Mouse (Mus musculus): Measurements from ENCODE around the gene Btk.
"Not testable (repeated sequence)": the region's sequence is repeated elsewhere in the genome, so short reads cannot be mapped to it uniquely, and the experiment has no call there.

The Btk gene

DNA sequence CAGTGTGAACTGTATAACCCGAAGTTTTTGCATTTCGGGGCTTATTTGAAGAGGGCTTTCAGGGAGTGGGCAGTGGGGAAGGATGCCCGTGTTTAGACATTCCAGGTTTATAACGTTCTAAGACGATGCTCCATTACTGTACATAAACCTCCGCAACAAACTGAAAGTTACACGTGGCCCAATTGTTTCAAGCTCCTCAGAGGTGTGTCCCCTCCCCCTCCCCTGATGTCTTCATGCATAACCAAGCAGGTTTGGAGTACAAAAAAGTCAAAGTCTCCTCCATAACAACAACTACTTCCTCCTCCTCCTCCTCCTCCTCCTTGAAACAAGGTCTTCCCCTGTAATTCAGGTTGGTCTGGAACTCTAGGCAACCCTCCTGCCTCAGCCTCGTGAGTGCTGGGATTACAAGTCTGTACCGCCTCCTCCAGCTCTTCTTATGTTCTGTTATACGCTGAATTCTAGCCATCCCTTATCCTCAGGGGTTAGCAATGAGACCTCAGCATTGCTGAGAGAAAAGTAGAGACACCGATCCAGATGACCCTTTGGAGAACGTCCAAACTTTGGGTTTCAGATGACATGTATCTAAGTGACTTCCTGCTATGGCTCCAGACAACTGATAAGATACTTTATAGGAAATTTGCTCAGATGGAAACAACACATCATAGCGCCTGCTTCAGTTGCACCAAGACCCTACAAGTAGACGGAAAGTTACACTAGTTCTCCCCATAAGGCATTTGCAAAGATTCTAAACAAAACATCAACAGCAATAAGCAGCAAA is 2.7 kb downstream of the Btk start:
- DNase-seq (ENCODE audit: low read depth): no peak

DNA sequence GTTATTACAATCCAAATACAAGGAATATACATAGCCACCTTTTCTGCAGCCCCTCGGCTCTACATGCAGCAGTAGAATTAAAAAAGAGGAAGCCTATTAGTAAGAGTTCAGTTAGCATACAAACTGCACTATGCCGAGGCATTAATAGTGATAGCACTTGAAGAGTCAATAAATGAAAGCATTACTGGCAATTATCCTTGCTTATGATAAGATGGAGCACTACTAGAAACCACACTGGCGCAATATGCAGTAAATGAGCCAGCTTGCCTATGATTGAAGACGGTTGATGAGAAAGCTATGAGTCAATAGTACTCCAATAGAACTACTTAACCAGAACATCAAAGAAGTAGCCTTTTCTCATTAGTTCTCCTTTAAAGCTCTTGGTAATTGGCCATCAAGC is 5.5 kb downstream of the Btk start:
- DNase-seq (ENCODE audit: low read depth): no peak

DNA sequence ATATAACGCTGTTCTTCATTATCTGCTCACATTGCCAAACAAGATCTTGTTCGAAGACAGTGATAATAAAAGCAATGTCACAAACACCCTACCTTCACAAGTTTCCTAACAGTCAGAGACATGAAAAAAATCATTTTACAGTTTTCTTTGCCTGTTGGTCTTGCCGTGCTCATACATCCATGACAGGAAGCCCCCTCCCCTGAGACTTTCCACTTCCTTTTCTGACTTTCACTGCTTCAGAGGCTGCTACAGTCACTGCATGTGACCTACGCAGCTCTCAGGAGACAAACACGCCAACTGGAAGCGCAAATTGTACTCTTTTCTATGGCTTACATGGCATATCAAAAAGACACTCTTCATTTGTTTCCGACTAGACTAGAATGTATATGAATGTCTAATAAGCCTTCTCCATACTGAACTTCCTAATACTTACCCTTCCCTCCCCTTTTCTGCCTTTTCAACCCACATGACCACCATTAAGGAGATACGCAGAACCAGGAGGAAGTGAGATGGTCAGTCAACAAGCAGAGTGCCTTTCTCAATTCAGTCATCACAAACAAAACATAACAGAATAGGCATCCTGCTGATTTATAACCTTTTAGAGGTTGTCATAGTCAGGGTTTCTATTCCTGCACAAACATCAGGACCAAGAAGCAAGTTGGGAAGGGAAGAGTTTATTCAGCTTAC is 16.7 kb downstream of the Btk start:
- DNase-seq (ENCODE audit: low read depth): no peak

DNA sequence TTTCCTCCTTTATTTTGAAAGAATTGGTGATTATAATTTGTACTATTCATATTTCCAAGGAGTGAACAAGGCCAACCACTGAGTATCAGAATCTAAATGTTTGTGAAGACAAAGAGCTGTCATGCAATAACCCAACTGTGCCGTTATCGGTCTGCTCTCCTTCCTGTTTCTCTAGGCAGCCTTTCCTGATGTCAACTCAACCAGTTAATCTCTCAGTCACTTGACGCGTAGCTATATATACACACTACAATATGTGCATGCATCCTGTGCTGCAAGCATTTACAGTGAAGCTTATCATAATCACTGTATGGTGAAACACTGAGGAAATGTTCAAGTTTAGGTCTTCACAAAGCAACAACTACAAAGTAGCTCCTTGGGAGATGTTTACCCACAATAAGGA is 19.0 kb downstream of the Btk start:
- no peak for DNase-seq (ENCODE audit: low read depth)

DNA sequence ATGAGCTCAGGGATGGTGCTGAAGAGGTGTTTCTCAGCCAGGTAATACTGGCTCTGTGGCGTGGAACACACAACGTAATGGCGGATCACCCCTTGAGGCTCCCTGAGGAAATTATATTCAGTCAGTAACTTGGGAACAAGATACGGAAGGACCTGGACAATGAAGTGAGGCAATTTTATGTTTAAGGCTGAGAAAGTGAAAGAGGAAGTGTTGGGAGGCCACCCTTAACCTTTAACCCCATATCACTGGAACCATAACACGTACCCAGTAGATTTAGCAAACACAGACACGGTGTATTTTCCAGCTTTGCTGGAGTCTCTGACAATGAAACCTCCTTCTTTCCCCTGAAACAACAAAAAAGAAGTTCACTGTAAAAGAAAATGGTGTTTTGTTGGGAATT is 28.9 kb downstream of the Btk start:
- DNase-seq (ENCODE audit: low read depth): no peak

DNA sequence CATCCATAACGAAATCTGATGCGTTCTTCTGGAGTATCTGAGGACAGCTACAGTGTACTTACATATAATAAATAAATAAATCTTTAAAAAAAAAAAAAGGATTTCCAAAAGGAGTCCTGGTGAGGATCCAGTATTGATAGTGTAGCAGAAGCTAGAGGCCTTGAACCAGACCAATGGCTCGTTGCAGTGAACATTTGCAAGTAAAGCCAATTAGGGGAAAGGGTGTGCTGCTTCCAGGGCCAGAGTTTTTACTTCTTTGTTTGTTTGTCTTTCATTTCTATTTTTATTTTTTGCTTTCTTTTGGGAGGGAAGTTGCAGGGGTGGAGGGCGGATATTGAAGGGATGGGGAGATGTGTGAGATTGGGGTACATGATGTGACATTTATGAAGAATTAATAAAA is 30.0 kb downstream of the Btk start:
- no peak for DNase-seq (ENCODE audit: low read depth)

DNA sequence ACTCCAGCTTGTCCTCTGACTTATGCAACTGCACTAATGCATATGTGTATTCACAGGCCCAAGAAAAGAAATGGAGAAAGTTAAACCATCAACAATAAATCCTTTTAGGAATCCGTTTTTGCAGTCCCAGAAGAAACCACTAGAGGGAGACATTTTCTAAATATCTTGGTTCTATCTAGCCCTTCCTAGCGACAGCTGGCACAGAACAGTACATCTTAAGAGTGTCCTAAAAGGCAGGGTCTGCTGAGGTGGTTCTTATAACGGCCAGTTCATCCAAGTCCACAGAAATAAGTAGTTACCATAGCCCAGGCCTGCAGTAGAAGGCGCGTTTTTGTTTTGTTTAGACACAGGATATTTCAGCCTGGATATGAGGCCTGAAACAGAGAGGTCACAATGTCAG is 32.5 kb downstream of the Btk start:
- DNase-seq (ENCODE audit: low read depth): no peak

DNA sequence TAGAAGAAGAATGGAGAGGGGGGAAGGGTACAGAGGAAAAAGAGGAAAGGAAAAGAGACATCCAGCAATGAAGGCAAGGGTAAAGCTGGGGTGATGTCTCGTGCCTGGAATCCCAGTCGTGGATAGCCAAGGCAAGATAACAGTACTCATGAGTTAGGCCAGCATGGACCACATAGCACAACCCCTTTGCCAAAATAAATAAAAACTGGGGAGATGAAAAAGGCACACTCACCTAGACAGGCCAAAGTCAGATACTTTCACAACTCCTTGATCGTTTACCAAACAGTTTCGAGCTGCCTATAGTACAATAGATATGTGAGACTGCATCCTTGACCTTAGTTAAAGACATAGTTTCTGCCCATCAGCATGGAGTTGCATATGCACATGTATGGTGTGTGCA is 36.0 kb downstream of the Btk start:
- no peak for DNase-seq (ENCODE audit: low read depth)

DNA sequence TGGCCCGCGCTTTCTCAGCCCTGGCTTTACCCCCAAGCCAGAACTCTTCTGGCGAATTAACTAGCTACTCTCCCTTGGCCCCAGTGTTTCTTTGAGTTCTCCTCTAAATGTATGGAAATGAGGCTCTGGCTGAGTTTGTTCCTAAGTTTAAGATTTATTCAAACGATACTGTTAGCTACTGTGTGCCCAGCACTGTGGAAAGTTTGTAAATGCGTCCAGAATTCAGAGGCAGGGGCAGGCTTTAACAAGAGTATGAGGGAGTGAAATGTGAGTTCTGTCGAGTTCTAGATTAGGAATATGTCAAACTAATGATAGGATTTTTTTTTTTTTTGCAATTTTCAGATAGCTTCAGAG is 41.4 kb downstream of the Btk start:
- DNase-seq (ENCODE audit: low read depth): no peak

DNA sequence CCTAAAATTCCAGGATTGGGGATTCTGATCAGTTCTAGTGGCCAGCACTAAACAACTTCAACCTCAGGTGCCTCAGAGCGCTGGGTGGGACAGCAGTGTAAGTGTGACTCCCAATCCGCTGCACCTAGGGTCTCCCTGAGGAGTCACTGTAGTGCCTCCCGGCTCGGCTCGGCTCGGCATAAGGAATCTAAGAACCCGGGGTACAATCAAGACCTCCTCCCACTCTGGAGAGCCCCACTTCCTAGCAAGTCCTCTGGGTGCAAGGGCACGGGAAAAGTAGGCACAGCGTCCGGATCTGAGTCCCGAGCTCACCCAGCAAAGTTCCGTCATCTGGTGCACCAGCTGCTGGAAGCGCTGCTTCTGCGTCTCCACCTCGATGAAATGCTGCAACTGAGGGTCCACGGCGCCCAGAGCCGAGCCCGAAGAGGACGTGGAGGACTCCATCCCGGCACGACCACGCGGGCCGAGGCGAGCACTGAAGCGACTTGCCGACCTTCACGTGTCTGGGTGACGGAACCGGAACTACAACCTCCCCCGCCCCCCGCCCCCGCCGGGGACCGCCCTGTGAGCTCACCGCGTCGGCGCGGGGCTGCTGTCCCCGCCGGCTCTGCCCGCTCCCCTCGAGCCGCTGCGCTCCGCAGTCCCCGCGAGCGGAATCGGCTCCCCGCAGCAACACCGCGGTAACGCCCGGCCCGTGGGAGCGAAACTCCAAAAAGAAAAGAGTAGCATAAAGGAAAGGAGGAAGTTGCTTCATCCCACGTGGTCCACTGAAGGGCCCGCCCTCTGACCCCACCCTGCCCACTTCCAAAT is 42.0 kb downstream of the Btk start, which contains the start of gene Timm8a1:
Gene Timm8a1, minus strand, starts transcription at position 721 of the 810 bp plus-strand sequence.
- DNase-seq (ENCODE audit: low read depth): no peak

DNA sequence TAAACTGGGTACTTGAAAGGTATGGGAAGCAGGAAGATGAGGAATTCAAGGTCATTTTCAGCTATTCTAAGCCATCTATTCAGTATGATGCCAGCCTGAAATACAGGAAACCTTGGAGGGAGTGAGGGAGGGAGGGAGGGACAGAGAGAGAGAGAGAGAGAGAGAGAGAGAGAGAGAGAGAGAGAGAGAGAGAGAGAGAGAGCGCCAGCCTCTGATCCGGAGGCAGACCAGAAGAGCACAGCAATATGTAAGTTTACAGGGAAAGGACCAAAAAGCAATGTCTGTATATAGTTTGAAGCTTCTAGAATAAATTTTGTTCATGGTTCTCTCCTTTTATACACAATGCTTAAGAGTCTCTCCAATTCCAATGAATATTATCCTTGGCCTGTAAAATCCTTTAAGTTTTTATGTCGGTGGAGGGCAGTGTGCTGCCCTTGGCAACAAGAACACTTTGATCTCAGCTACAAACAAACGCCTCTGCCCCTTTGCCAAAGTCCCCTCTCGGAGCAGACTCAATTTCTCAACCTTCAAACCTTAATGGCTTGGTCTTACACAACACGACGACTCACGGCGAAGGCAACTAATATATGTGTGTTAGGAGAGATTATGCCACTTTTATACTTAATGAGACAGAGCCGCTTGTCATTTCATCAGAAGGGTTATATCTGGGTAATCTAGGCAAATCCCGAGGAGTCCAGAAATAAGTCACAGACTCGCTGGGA is 42.8 kb downstream of the Btk start:
- no peak for DNase-seq (ENCODE audit: low read depth)

DNA sequence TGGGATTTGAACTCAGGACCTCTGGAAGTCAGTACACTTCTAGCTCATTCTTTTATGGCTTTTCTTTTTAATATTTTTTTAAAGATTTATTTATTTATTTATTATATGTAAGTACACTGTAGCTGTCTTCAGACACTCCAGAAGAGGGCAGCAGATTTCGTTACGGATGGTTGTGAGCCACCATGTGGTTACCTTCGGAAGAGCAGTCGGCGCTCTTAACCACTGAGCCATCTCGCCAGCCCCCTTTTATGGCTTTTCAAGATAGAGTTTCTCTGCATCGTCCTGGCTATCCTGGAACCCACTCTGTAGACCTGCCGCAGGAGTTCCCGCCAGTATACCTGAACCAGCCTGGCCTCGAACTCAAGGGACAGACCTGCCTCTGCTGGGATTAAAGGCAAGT is 43.6 kb downstream of the Btk start:
- DNase-seq (ENCODE audit: low read depth): not testable (repeated sequence)

DNA sequence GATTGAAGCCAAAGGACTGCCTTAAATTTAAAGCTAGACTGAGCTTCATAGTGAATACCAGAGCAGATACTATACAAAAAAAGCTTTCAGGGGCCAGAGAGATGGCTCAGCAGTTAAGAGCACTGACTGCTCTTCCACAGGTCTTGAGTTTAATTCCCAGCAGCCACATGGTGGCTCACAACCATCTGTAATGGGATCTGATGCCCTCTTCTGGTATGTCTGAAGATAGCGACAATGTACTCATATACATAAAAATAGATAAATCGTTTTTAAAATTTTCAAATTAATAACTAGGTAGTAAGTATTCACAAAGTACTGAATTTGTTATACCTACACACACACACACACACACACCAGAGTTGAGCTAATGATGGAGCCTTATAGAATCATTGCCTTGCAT is 50.0 kb downstream of the Btk start:
- DNase-seq (ENCODE audit: low read depth): no peak

DNA sequence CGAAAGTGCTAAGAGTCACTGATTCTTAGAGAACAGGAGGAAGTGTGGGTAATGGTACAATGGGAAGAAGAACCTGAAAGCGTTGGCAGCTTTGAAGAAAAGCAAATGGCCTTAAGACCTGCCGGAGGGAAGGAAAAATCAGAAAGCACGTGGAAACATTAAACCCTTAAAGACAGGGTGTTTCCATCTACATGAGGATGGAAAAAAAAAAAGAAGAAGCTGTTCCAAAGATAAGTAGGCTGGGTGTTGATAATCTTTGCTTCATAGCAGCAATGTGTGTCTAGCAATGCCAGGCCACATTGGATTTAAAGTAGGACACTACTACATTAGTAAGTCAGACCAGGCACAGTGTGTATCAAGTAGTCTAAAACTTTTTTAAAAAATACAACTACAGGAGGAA is 58.1 kb downstream of the Btk start:
- no peak for DNase-seq (ENCODE audit: low read depth)

DNA sequence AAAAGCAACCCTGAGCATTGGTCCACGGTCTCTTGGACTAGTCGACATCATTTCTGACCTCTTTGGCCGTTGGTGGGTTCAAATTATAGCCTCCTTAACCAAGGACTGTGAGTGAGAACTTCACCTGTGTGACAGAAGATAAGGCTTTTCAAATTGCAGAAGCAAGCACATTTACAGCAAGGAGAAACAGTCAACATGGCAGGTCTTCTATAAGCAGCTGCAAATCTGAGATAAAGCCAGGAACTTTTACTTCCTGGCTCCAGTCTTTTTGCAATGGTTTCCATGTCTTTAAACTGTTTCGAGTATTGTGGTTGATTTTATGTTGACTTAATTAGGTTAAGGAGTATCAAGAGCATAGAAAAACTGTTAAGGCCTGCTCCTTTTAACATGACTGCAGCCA is 59.6 kb downstream of the Btk start:
- no peak for DNase-seq (ENCODE audit: low read depth)

DNA sequence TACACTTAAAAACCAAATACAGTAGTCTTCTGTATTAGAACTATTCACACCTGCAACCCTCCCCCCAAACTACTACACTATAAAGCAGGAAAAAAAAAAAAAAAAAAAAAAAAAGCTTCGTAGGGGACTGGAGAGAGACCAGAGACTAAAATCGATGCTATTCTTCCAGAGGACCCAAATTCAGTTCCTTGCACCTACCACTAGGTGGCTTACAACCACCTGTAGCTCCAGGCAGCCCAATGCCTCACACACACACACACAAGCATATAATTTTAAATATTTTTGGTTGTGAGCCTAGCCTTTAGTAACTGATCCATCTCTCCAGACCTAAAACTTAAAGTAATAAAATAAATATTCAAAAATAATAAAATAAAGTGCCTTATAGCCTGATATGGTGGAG is 73.9 kb downstream of the Btk start:
- DNase-seq (ENCODE audit: low read depth): no peak

DNA sequence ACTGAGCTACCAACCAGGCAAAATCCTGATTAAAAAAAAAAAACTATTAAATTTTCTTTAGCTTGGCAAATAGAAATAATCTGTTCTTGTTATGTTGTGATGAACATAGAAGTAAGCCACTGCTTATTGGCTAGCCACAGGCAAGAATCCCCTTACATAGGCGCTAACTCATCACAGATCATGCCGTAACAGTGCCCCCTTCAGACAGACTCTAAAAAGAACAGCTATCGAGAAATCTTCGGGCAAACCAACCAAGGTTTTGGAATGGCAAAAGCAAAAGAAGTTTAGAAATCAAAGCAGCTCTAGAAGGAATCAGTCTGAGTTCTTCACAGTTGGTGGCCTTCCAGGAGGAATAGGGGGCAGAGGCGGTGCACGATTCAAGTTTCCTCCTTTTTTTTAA is 75.4 kb downstream of the Btk start:
- DNase-seq (ENCODE audit: low read depth): no peak

DNA sequence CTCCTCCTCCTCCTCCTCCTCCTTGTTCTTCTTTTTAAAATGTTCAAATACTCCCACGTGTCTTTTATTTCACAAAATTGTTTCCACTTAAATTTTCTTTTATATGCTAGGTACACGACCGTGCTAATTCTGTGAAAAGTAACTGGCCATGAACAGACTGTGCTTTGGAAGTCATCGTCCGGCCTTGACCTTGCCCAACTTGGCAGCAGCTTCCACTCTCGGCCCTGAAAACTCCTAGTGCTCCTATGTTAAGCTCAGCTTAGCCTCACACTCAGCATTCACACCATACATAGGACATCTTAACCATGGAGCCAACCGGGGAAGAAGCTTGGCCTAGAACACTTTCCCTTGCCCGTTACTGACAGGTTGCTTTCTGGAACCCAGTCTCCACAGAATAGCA is 82.7 kb downstream of the Btk start:
- DNase-seq (ENCODE audit: low read depth): no peak
